Mouse (Mus musculus): Measurements from ENCODE around the gene Enthd1.

Enthd1 gene

DNA sequence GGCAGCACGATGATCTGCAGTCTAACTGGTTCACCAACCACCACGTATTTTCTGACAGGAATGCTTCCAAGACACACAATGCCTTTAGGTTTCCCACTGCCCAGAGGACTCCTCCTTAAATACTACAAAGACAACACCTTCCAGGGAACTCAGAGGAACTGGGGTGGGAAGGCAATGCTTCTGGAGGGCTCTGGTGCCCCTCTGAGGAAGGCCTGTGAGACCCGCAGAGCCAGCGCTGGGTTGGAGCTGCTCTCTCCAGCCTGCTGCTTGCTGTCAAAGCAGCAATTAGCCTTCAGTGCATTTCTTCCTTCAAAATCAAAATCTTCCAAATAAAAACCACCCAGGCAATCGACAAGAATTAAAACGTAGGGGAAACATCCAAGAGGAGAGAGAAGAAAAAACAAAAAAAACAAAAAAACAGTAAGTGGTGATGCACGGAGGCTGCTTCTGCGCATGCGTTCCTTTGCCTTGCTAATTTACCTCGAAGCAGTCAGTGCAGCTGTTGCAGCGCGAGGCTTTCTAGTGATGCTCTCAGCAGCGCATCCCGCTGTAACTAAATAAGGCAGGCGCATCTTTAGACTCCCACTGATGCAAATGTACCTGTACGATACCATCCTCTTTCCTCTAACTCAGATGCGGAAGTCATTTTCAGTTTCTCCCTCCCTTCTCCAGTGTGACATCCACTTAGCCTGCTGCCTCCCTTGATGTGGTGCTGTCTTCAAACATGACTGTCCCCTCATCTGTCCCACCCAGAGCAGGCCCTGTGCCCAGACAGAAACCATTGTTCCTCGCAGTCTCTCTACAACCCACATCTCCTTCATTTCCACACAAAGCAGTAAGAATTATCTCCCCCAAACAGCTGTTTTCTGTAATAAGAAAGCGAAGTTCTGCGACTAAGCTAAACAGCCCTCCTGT is 34.7 kb downstream of the Enthd1 start:
- no peak for TF ChIP-seq GATA4 (IDR thresholded peaks at IDR 0.05; ENCODE audit: insufficient replicate concordance, low read length)

DNA sequence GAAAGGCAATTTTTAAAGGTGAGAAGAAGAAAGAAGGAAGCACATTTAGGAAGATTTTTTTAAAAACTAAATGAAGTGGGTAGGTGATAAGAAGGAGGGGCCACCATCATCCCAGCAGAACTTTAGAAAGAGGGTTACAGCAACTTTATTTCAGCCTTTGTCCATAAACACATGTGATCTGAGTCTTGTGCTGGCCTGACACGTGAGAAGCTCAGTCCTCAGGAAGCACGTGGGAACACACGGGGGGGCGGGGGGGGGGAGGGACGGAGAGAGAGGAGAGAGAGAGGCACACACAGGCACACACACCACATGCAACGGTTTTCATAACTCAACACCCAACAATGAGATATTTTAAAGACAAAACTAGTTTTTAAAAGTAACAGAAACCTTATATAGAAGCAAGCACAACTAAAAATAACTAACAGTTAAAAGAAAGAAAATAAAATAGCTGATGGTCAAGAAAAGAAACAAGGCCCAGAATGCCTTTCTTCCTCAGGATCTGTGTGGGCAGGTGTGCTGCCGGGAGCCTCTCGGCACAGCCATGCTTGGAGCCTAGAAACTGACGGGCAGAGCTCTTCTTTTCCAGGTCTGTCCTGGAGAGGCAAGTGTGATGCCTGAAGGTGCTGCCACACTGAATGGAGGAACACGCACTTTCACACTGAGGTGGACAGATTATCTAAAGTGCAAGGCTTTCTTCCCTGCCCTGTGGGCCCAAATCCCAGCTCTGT is 43.1 kb downstream of the Enthd1 start:
- TF ChIP-seq GATA4 (IDR thresholded peaks at IDR 0.05; ENCODE audit: insufficient replicate concordance, low read length): no peak

DNA sequence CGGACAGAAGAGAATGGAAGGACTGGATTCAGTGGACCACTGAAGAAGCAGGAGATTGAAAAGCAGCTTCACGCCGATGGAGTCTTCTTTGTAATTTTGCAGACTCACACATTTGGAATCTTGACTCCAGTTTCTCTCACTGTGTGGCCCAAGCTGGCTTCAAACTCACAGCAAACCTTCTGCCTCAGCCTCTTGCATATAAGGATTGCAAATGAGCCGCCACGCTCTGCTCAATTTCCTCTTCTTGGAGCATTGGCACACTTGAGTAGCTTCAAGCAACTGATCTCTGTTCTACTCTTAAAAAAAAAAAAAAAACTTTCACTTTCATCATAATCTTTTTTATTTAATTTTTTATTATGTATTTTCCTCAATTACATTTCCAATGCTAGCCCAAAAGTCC is 45.0 kb downstream of the Enthd1 start:
- no peak for TF ChIP-seq GATA4 (IDR thresholded peaks at IDR 0.05; ENCODE audit: insufficient replicate concordance, low read length)

DNA sequence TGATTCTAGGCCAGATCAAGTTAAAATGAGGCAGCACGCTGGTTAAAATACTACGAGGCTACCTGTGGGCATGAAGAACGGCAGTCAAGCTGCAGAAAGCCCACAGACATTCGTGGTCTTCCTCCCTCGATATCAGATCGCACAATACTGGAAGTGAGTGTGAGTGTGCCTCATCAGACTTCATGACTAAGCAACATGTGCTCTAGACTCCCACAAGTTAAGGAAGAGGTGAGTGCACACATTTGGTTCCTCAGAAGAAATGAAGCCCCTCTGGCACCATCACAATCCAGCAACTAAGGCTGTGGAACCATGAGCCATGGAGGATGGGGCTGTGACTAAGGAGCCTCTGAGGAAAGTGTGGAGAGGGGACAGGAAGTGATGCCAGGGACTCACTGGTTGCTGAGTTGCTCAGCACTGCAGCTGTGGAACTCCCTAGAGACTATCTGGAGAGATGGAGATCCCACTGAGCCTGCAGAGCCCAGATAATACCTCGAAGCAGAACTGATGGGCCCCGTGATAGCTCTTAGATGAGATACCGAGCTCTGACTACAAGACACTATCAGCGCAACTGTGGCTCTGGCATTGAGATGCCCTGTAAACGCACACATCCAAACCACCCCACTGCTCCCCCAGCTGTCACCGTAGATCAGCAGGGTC is 46.3 kb downstream of the Enthd1 start:
- no peak for TF ChIP-seq GATA4 (IDR thresholded peaks at IDR 0.05; ENCODE audit: insufficient replicate concordance, low read length)

DNA sequence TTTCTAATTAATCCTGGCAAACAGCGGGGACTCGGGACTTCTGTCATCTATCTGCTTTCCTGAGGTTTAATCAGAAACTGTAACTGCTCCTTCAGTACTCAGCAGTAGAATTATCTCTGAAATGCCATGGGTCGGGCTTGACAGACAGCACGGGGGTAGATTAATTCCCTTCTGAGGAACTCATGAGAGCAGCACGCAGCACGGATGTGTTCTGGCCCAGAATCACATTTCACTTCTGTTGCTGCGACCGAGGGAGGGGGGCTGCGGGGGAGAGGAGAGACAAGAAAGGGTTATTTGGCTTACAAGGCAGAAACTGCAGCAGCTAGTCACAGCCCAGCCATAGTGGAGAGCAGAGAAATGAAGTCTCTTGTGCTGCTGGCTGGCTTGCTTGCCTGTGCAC is 47.0 kb downstream of the Enthd1 start:
- TF ChIP-seq GATA4 (IDR thresholded peaks at IDR 0.05; ENCODE audit: insufficient replicate concordance, low read length): no peak

DNA sequence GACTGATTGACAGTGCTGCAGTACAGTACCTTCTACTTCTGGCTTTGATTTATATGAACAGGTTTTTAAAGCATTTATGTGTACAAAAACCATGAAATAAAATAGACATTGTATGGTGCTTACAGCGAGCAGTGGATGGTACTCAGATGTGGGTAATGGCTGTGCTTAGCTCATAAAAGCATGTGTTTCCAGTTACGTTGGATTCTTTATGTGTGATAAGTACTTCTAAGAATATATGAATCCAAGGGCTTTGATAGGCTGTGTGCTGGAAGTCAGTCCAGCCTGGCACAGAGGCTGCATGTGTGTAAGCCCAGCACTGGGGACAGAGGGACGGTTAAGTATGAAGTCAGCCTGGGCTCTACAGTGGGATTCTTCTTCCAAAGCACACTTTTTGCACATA is 48.4 kb downstream of the Enthd1 start:
- no peak for TF ChIP-seq GATA4 (IDR thresholded peaks at IDR 0.05; ENCODE audit: insufficient replicate concordance, low read length)

DNA sequence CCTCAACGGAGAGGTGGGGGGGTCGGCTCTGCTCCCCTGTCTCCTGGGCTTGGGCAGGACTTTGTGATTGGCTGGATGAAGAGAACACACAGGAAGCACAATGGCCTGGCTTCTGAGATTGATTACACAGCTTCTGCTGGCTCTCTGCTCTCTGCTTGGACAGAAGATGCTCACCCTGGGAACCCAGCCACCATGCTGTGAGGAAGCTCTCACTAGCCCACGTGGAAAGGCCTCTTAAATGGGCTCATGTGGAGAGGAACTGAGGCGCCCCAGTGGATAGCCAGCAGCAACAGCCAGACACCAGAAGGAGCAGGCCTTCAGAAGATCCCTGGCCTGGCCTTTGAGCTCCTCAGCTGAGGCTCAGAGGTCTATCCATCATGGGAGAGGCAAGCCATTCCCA is 59.9 kb downstream of the Enthd1 start:
- TF ChIP-seq GATA4 (IDR thresholded peaks at IDR 0.05; ENCODE audit: insufficient replicate concordance, low read length): no peak

DNA sequence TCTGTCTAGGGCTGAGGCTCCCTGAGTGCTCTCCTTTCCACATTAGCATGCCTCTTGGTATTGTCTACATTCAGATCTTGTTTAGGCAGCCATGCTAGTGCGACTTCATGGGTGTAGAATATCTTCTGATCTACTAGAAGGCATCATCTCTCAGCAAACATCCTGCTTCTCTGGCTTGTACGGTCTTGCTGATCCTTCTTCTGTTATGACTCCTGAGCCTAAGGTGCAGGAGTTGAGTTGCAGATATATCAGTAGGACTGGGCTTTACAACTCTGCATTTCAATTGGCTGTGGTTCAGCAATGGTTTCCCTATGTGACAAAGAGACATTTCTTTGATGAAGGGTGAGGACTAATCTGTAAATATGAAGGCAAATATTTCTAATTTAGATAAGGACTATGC is 62.2 kb downstream of the Enthd1 start:
- TF ChIP-seq GATA4 (IDR thresholded peaks at IDR 0.05; ENCODE audit: insufficient replicate concordance, low read length): no peak

DNA sequence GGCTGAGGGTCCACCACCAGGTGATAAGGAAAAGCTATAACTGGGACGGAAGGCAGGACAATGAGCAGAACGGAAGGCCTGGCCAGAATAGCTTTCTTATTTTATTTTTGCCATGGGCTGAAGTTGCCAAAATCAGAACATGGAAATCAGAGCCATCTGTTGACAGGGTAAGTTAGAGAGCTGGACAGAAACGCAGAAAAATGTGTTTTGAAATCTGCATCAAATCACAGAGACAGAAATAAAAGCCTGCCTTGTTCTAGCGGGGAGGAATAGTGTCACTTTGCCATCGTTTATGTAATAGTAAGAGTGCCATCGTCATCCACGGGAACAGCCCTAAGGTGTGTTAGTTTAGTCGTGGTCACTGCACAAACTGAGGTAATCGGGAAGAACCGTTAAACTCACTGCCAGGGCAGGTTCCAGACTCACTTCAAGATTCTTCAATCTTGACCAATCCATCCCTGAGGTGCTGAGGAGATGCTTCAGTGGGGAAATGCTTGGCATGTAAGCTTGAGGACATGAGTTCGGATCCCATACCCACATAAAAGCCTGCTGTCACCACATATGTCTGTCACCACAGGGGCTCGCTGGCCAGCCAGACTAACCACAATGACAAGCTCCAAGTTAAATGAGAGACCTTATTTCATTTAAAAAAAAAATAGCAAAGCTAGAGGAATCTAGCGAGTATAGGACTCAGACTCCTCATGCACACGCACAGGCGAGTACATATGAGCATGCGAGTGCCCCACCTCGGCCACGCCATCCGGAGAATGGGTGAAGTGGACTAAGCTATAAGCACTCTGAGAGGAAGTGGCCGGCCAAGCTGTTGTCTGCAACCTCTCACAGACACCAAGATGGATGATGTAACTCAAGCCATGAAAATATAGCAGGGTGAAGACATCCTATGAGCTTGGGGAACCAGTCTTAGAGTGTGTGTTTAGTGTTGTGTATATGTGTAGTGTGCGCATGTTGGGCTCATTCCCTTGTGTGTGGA is 63.6 kb downstream of the Enthd1 start:
- TF ChIP-seq GATA4 (IDR thresholded peaks at IDR 0.05; ENCODE audit: insufficient replicate concordance, low read length): no peak

DNA sequence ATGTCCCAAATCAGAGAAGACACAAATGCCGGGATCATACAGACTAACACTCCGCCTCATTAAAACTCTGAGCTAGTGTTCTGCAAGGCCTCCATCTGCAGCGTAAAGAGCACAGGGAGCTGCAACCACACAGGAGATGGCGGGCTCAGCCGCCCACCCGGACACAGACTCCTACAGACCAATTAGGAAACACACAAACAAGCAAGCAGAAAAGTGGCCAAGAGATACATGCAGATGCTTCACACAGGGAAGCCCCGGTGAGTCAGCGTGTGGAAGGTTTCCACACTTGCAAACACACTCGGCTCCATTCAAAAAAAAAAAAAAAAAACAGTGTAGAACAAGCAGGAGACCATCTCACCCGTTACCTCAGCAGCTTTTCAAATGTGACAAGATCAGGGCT is 64.5 kb downstream of the Enthd1 start:
- no peak for TF ChIP-seq GATA4 (IDR thresholded peaks at IDR 0.05; ENCODE audit: insufficient replicate concordance, low read length)

DNA sequence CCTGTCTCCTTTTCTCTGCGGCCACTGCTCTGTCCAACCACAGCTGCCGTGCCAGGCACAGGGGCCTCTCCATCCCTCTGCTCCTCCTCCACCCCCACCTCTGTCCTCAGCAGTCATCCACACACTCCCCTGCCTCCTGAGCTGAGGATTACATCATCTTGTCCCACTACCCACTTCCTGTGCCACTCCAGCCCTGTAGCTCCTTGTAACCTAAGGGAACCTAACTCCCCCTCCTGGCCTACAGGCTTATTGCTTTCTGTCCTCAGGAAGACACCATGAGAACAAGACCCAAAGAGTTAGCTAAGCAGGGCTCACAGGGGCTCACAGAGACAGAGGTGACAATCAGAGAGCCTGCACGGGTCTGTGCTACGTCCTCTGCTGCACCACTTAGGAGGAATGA is 73.5 kb downstream of the Enthd1 start:
- no peak for TF ChIP-seq GATA4 (IDR thresholded peaks at IDR 0.05; ENCODE audit: insufficient replicate concordance, low read length)

DNA sequence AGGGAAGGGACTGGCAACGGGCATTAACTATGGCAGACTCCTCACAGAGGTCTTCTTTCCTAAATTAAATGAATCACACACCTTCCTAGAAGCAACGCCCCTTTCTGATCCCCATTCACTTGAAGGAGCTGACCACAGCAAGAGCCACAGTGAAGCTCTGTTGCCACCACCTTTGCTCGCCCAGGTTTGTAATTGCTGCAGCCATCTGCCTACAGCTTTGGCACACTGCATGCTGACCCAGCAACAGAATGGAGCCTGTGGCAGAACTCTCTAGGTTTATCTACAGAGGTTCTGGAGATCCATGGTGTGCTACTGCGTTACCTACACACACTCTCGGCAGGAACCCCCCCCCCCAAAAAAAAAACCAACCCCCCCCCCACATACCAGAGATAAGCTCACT is 74.8 kb downstream of the Enthd1 start:
- TF ChIP-seq GATA4 (IDR thresholded peaks at IDR 0.05; ENCODE audit: insufficient replicate concordance, low read length): no peak

DNA sequence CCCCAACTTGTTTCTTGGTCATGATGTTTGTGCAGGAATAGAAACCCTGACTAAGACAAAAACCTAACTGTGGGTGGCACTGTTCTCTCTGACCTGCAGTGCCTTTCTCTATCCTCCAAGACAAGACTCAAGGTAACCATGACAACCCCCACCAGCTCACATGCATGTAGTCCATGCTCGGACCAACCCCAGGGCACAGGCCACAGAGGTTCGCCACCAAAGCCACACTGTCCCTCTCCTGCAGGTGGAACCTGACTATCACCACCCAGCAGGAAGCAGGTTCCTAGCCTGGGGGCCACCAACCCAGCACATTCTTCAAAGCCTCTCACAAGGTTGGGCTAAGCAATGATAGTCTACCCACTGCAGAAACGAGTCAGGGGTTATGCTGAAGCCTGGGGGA is 76.3 kb downstream of the Enthd1 start:
- TF ChIP-seq GATA4 (IDR thresholded peaks at IDR 0.05; ENCODE audit: insufficient replicate concordance, low read length): no peak

DNA sequence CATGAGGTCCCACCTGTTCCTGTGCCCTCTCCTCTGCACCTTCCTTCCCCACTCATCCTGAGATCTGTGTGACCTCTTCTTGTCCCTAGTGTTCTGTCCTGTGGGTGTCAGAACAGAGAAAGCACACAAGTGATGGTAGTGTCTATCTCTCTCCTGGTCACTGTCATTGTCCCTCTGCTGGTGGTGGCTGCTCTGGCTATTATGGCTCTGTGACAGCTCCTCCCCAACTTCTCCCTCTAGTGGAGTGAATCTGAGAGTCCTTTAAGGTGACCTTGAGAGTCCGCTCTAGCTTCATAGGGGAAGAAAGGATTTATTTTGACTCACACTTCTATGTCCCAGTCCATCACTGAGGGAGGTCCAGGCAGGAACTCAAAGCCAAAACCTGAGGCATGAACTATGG is 79.4 kb downstream of the Enthd1 start:
- no peak for TF ChIP-seq GATA4 (IDR thresholded peaks at IDR 0.05; ENCODE audit: insufficient replicate concordance, low read length)
